Mouse (Mus musculus) small intestine, adult 2 months (tissue): ENCODE data around the gene Aqp2. TPM values are rescaled to one million over a fixed set of nuclear protein-coding genes. Genes with fewer than 3 reads are reported as not detected.

ENCODE experiments used
- H3K27ac ChIP-seq: fragments of 200-500 bp; 2 replicates; pipeline ENCODE4 v1.5.1; 2012; ENCODE audit warnings: low read depth, low read length, control low read depth, inconsistent platforms; ENCODE audit not compliant: insufficient read depth
- H3K27me3 ChIP-seq: fragments of 200-500 bp; 2 replicates; pipeline ENCODE4 v1.6.1; 2012; ENCODE audit warnings: mild to moderate bottlenecking, moderate library complexity, low read length, inconsistent platforms; ENCODE audit not compliant: control insufficient read depth, insufficient read depth
- H3K36me3 ChIP-seq: fragments of 200-500 bp; 2 replicates; pipeline ENCODE4 v1.6.1; 2012; ENCODE audit warnings: mild to moderate bottlenecking, low read length, control low read depth, inconsistent platforms; ENCODE audit not compliant: control insufficient read depth, insufficient read depth
- H3K4me1 ChIP-seq: fragments of 200-500 bp; 2 replicates; pipeline ENCODE4 v1.6.1; 2012; ENCODE audit warnings: low read length, inconsistent platforms, mixed read lengths; ENCODE audit not compliant: control insufficient read depth, insufficient read depth, insufficient read length
- H3K4me3 ChIP-seq: fragments of 200-500 bp; 2 replicates; pipeline ENCODE4 v1.5.1; 2012; ENCODE audit warnings: low read depth, mild to moderate bottlenecking, control low read depth, inconsistent platforms, low read length, moderate library complexity
- CTCF ChIP-seq: fragments of 200-500 bp; IDR thresholded peaks from 2 replicates; pipeline ENCODE4 v1.5.1; 2012; ENCODE audit warnings: low read depth, mild to moderate bottlenecking, control low read depth, inconsistent platforms, low read length, moderate library complexity, mixed read lengths; ENCODE audit not compliant: insufficient replicate concordance, insufficient read length; ENCODE audit errors: extremely low read depth
- POLR2A ChIP-seq: fragments of 200-500 bp; IDR thresholded peaks from 2 replicates; pipeline ENCODE4 v1.6.1; 2012; ENCODE audit warnings: low read depth, mild to moderate bottlenecking, control low read depth, inconsistent platforms, low read length, moderate library complexity
- WGBS: fragments of 180-500 bp; shearing (Covaris S2); methylation state at CpG from one replicate; pipeline ENCODE4 v1.1.7; 2018; 5-methylcytosine and 5-hydroxymethylcytosine counted together
- polyA plus RNA-seq: library from polyadenylated mRNA; depleted of rRNA; stranded (reverse); fragments of >200 nt; gene quantifications from 2 replicates; pipeline ENCODE4 v1.2.3, GENCODE M21; 2012

The Aqp2 gene
- polyA plus RNA-seq, 1 experiment, result not detected

DNA sequence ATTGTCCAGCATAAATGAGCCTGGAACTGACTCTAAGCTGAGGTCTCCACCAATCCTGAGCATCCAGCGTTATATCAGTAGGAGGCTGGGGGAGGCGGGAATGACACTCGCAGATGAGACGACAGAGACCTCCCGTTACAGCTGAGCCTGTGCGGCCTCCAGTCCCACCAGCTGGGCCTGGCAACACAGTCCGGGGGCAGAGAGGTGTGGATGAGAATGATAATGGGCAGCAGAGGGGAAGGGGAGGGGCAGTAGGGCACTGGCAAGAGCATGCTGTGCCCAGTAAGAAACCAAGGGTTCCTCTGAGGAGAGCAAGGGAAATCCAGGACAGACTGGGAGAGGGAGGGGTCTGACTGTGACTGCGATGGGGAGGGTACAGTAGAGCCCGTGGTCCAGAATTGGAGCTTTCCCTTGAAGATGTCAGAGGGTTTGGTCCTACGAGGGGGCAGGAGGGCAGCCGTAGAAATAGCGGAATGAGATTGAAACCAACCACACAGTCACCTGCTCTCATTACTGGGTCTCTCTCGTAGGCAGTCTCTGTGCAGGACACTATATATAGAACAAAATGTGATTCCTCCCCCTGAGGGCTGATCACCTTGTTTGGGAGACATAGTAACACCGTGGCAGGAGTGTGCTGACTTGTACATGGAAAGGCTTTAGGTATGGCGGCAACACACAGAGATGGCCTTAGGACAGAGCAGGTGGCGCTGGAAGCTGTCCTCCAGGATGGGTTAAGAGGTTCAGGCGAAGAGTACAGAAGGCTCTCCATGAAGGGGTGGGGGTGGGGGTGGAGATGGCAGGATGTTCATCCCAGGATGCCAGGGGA is 20.6 kb downstream of the Aqp2 start:
- H3K36me3 ChIP-seq, result no peaks in the 10 kb centered on the region
- no peak overlapping the region for H3K27ac ChIP-seq
- peaks cover 7% of the 10 kb centered on the region for H3K27me3 ChIP-seq
- no peaks in the 10 kb centered on the region for H3K4me1 ChIP-seq
- WGBS, result 66% methylated on average over 17 of the region's 17 CpGs
- no peak overlapping the region for H3K4me3 ChIP-seq
- TF ChIP-seq CTCF (no peak), POLR2A (no peak)

DNA sequence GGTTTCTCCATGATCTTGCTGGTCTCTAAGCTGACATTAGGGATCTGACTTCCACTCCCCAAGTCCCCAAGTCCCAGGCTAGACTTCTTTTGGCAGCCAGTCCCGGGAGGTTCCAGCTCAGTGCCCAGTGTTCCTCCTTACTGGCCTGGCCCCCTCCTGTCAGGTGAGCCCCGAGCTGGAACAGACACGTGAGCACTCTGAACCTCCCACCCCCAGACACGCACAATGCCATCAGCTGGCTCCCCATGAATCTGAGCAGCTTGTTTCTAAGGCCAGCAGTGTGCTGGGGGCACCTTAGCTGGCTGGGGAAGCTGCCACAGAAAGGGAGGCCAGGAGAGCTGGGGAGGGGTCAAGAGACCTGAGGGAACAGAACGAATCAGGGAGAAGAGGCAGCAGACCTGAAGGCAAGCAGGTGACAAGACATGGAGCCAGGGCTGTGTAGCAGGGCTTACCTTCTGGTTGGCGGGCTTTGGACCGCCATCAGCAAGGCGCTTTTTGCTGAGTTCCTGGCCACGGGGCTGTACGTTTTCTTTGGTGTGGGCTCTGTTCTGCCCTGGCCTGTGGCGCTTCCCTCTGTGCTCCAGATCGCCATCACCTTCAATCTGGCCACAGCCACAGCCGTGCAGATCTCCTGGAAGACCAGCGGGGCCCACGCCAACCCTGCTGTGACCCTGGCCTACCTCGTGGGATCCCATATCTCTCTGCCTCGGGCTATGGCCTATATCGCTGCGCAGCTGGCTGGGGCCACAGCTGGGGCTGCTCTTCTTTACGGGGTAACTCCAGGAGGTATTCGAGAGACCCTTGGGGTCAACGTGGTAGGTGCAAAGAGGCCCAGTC is 22.3 kb downstream of the Aqp2 start, which contains the start of gene Aqp6:
TSS of gene Aqp6 (plus strand) at position 415 of the 837 bp plus-strand sequence.
- no peak within 1 kb of the TSS for H3K27ac ChIP-seq
- WGBS, result 75% methylated on average over 22 of the region's 22 CpGs
- no peak for TF ChIP-seq POLR2A
- TF ChIP-seq CTCF, result no peak
- no peaks in the 10 kb centered on the region; the same call in 1 of the 2 replicates for H3K4me1 ChIP-seq
- H3K27me3 ChIP-seq, result peaks cover 8% of the 10 kb centered on the region
- H3K4me3 ChIP-seq, result no peak within 1 kb of the TSS
- no peaks in the 10 kb centered on the region for H3K36me3 ChIP-seq

DNA sequence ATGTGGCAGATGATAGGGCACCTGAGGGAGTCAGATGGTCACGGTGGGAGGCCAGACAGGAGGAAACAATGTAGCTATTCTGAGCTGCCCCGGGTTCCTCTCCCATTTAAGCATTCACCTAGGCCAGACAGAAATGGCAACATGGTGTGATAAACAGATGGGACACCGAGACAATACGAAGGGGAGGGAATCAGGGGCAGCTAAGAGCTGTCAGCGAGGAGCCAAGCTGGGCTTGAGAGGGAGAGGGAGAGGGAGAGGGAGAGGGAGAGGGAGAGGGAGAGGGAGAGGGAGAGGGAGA is 22.9 kb downstream of the Aqp2 start:
- no peak overlapping the region for H3K4me3 ChIP-seq

DNA sequence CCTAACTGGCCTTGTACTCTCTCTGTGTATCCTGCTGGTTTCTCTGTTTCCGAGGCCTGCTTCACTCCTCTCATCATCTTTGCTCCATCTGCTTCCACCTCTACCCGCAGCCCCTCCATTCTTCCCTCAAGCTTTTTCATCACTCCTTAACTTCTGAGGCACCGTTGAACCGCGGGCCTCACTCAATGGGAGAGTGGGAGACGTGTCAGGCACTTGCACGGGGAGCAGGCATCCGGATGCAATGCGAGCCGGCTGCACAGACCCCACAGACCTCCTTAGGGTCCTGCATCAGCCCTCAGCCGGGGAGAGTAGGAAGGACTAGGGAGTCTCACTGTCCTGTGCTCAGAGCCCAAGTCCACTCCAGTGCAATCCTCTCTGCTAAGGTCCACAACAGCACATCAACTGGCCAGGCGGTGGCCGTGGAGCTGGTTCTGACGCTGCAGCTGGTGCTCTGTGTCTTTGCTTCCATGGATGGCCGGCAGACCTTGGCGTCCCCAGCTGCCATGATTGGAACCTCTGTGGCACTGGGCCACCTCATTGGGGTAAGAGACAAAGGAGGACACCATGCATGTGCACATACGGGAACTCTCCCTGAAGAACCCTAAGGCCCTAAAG is 23.5 kb downstream of the Aqp2 start:
- Histone ChIP-seq H3K36me3 (no peaks in the 10 kb centered on the region), H3K27me3 (peaks cover 10% of the 10 kb centered on the region), H3K4me1 (no peaks in the 10 kb centered on the region; the same call in 1 of the 2 replicates), H3K27ac (no peak overlapping the region), H3K4me3 (no peak overlapping the region)
- WGBS, result 91% methylated on average over 17 of the region's 17 CpGs
- TF ChIP-seq POLR2A (no peak), CTCF (no peak)

More for the DNA sequence above, 22.9 kb downstream of the Aqp2 start:
- Histone ChIP-seq H3K27ac (no peak overlapping the region), H3K27me3 (peaks cover 10% of the 10 kb centered on the region), H3K36me3 (no peaks in the 10 kb centered on the region), H3K4me1 (no peaks in the 10 kb centered on the region; the same call in 1 of the 2 replicates)
- TF ChIP-seq POLR2A (no peak), CTCF (no peak)
- WGBS, result 55% methylated on average over 5 of the region's 5 CpGs

DNA sequence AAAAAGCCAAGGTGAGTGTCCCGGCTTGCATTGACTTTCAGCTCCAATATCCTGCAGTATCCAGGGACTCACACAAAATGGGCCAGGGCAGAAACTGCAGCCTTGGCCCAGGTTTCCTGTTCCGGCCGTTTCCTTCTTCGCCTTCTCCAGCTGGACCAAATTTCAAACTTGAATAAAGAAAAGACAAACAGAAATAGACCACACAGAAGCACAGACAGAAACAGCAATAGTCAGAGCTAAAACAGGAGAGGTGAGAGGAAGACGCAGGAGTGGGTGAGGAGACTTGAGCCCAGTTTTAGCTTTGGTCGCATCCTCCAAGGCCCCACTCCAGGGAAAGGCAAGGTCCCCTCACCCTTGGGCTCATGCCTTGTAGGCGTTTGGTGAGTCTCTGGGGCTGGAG is 24.4 kb downstream of the Aqp2 start:
- H3K36me3 ChIP-seq, result no peaks in the 10 kb centered on the region
- TF ChIP-seq POLR2A (no peak), CTCF (no peak)

DNA sequence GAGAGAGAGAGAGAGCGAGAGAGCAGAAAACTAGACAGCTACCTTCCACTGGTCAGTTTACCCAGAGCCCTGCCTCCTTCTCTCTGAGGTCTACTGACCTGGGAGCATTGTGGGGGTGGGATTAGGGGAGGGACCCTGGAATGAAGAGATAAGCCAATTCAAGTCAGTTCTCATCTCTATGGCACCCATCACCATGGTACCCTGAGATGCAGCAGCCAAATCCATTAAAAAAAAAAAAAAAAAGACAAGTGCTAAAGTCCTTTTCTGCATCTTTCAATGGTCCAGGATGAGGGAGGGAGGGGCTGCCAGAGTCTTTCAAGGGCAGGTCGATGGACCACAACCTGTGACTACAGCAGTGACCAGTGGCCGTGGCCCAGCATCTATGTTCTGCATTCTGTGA is 26.7 kb downstream of the Aqp2 start:
- Histone ChIP-seq H3K27me3 (0 out of 2 replicates have a peak, but pooled peaks cover 4% of the 10 kb centered on the region), H3K4me3 (no peak overlapping the region), H3K27ac (no peak overlapping the region), H3K36me3 (no peaks in the 10 kb centered on the region), H3K4me1 (no peaks in the 10 kb centered on the region; the same call in 1 of the 2 replicates)
- WGBS, result 76% methylated on average over 3 of the region's 3 CpGs
- TF ChIP-seq CTCF, result no peak
- no peak for TF ChIP-seq POLR2A

More for the DNA sequence above, 24.4 kb downstream of the Aqp2 start:
- Histone ChIP-seq H3K4me1 (no peaks in the 10 kb centered on the region; the same call in 1 of the 2 replicates), H3K27ac (no peak overlapping the region), H3K4me3 (no peak overlapping the region), H3K27me3 (peaks cover 10% of the 10 kb centered on the region)
- 79% methylated on average over 7 of the region's 7 CpGs for WGBS
